21 mouse cellular contexts compared by ENCODE assay signal in the genomic region with DNA sequence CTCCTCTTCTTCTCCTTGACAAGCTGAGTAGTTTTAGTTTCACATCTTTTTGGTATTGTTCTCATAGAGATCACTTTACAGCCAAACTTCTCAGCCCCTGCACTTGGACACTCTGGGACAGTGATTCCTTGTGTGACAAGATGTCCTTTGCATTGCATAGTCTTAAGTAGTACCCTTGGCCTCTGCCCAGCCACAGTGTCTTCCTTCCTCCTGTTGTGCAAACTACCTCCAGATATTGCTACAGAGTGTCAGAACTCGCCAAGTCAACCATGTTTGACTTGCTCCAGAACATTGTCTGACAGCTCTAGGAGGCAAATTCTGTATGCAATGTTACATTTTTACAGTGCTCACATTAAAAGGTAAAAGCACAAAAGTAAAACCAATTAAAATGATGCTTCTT. TPM values are rescaled to one million over a fixed set of nuclear protein-coding genes. Genes with fewer than 3 reads are reported as not detected.
DNase-seq lines count a peak whose midpoint lies in the region; ATAC-seq and TF ChIP-seq lines count a peak whose summit lies in the region.
"Had no signal": no experiment of that assay in that cellular context is flagged by ENCODE, and none has a peak within 500 bp of the region (broad histone marks: within the 10 kb centered on the region; RNA-seq: fewer than 3 reads in every experiment).

No protein-coding gene starts in this region.

- no peaks in the 10 kb centered on the region for H3K27me3 ChIP-seq in liver, postnatal 0 days (ENCODE audit: insufficient read depth, low read length)
- no peaks in the 10 kb centered on the region for H3K27me3 ChIP-seq in liver, embryonic 12.5 days (replicated peaks)
- no peaks in the 10 kb centered on the region for H3K27me3 ChIP-seq in midbrain, embryonic 13.5 days
- no peaks in the 10 kb centered on the region for H3K27me3 ChIP-seq in midbrain, embryonic 14.5 days (ENCODE audit: control insufficient read depth, insufficient read depth, low read length)
- H3K27me3 ChIP-seq: embryonic facial prominence, embryonic 12.5 days; lung, embryonic 15.5 days; neural tube, embryonic 15.5 days; Patski had no signal

- TF ChIP-seq EP300 in liver, postnatal 0 days (IDR thresholded peaks at IDR 0.05; ENCODE audit: low read depth) = no peak

- 29% methylated on average over 1 of the region's 1 CpGs for WGBS in liver, postnatal 0 days (ENCODE audit: insufficient replicate concordance)
- WGBS in liver, embryonic 12.5 days (ENCODE audit: insufficient replicate concordance) = 25% methylated on average over 1 of the region's 1 CpGs
- 80% methylated on average over 1 of the region's 1 CpGs for WGBS in midbrain, embryonic 13.5 days
- WGBS in midbrain, embryonic 14.5 days = 77% methylated on average over 1 of the region's 1 CpGs

- H3K4me2 ChIP-seq in liver, postnatal 0 days (ENCODE audit: low read depth, low read length) = no peak overlapping the region
- H3K4me2 ChIP-seq in liver, embryonic 12.5 days = no peak overlapping the region
- H3K4me2 ChIP-seq in midbrain, embryonic 13.5 days (replicated peaks) = no peak overlapping the region
- no peak overlapping the region for H3K4me2 ChIP-seq in midbrain, embryonic 14.5 days (ENCODE audit: low read length)
- H3K4me2 ChIP-seq: embryonic facial prominence, embryonic 12.5 days; lung, embryonic 15.5 days; midbrain, embryonic 11.5 days; neural tube, embryonic 15.5 days had no signal

- H3K9me3 ChIP-seq in liver, postnatal 0 days (ENCODE audit: low read length) = no peaks in the 10 kb centered on the region
- H3K9me3 ChIP-seq in liver, embryonic 12.5 days (replicated peaks) = no peaks in the 10 kb centered on the region
- H3K9me3 ChIP-seq in midbrain, embryonic 13.5 days = no peaks in the 10 kb centered on the region
- no peaks in the 10 kb centered on the region for H3K9me3 ChIP-seq in midbrain, embryonic 14.5 days (ENCODE audit: control insufficient read depth, low read length)
- H3K9me3 ChIP-seq: embryonic facial prominence, embryonic 12.5 days; heart, embryonic 10.5 days; lung, embryonic 15.5 days; neural tube, embryonic 15.5 days had no signal

- H3K4me3 ChIP-seq in liver, postnatal 0 days (ENCODE audit: low read depth, low read length) = no peak overlapping the region
- H3K4me3 ChIP-seq in liver, embryonic 12.5 days = no peak overlapping the region
- no peak overlapping the region for H3K4me3 ChIP-seq in midbrain, embryonic 13.5 days (replicated peaks)
- H3K4me3 ChIP-seq in midbrain, embryonic 14.5 days (replicated peaks; ENCODE audit: low read depth, low read length) = no peak overlapping the region
- H3K4me3 ChIP-seq: embryonic facial prominence, embryonic 12.5 days; gastrocnemius, adult 2 months; heart, embryonic 10.5 days; lung, embryonic 15.5 days; myocyte; neural tube, embryonic 15.5 days had no signal

- H3K27ac ChIP-seq in liver, postnatal 0 days (ENCODE audit: low read depth) = no peak overlapping the region
- no peak overlapping the region for H3K27ac ChIP-seq in liver, embryonic 12.5 days
- no peak overlapping the region for H3K27ac ChIP-seq in midbrain, embryonic 13.5 days
- H3K27ac ChIP-seq in midbrain, embryonic 14.5 days (replicated peaks; ENCODE audit: low read depth, low read length) = no peak overlapping the region
- H3K27ac ChIP-seq: embryonic facial prominence, embryonic 12.5 days; gastrocnemius, adult 2 months; heart, embryonic 10.5 days; lung, embryonic 15.5 days; neural tube, embryonic 15.5 days had no signal

- H3K36me3 ChIP-seq in liver, postnatal 0 days (replicated peaks; ENCODE audit: insufficient read depth, low read length) = no peaks in the 10 kb centered on the region
- H3K36me3 ChIP-seq in liver, embryonic 12.5 days = no peaks in the 10 kb centered on the region
- no peaks in the 10 kb centered on the region for H3K36me3 ChIP-seq in midbrain, embryonic 13.5 days
- no peaks in the 10 kb centered on the region for H3K36me3 ChIP-seq in midbrain, embryonic 14.5 days (ENCODE audit: control insufficient read depth, insufficient read depth, low read length)
- H3K36me3 ChIP-seq: embryonic facial prominence, embryonic 12.5 days; heart, embryonic 10.5 days; lung, embryonic 15.5 days; neural tube, embryonic 15.5 days had no signal

- no peaks in the 10 kb centered on the region for H3K4me1 ChIP-seq in liver, postnatal 0 days (ENCODE audit: insufficient read depth)
- H3K4me1 ChIP-seq in liver, embryonic 12.5 days = no peaks in the 10 kb centered on the region
- no peaks in the 10 kb centered on the region for H3K4me1 ChIP-seq in midbrain, embryonic 13.5 days (replicated peaks)
- H3K4me1 ChIP-seq in midbrain, embryonic 14.5 days (ENCODE audit: control insufficient read depth, insufficient read depth, low read length) = no peaks in the 10 kb centered on the region
- H3K4me1 ChIP-seq: embryonic facial prominence, embryonic 12.5 days; heart, embryonic 10.5 days; lung, embryonic 15.5 days; neural tube, embryonic 15.5 days had no signal

- no peak for TF ChIP-seq CTCF in liver, postnatal 0 days (IDR thresholded peaks at IDR 0.05; ENCODE audit: low read depth)

- 0 out of 2 replicates have a peak, but pooled peaks have one; percentile 33 for ATAC-seq in liver, postnatal 0 days
- no peak for ATAC-seq in liver, embryonic 12.5 days
- peak; percentile 56; the same call in 1 of the 2 replicates for ATAC-seq in common myeloid progenitor, adult 5-6 weeks (replicated peaks; ENCODE audit: low read depth, poor library complexity, severe bottlenecking)
- no peak for ATAC-seq in midbrain, embryonic 13.5 days
- ATAC-seq in midbrain, embryonic 14.5 days (ENCODE audit: low FRiP score, low TSS enrichment) = no peak
- ATAC-seq: hindbrain, embryonic 16.5 days; intestine, postnatal 0 days; Patski had no signal

- DNase-seq in liver, postnatal 0 days = peak; percentile 21
- peak; percentile 23 for DNase-seq in lung, postnatal 14 days
- peak; percentile 5 for DNase-seq in skeletal muscle tissue, adult 2 months (ENCODE audit: low read depth, low spot score)
- DNase-seq in midbrain, embryonic 14.5 days = no peak
- DNase-seq: cerebellum, adult 8-10 months; gastrocnemius, adult 2 months; kidney, postnatal 10 days; layer of hippocampus, adult 9-11 months; thymus, adult 18-20 months had no signal

- no peak overlapping the region for H3K9ac ChIP-seq in liver, postnatal 0 days (replicated peaks)
- H3K9ac ChIP-seq in liver, embryonic 12.5 days = no peak overlapping the region
- no peak overlapping the region for H3K9ac ChIP-seq in midbrain, embryonic 13.5 days (replicated peaks)
- H3K9ac ChIP-seq in midbrain, embryonic 14.5 days (replicated peaks; ENCODE audit: low read length) = no peak overlapping the region
- H3K9ac ChIP-seq: embryonic facial prominence, embryonic 12.5 days; lung, embryonic 15.5 days; neural tube, embryonic 15.5 days had no signal

RNA-seq across cellular contexts. Expression of a gene that starts 57.2 kb away (rescaled TPM):
- 11.1 and 13.4 TPM in 2 replicates for polyA plus RNA-seq in liver, postnatal 0 days (2015; fragmentation: Nextera tagmentation; extraction: Ambion mirVana)
- 14.8 and 15.7 TPM in 2 replicates for polyA plus RNA-seq in liver, embryonic 12.5 days (2016; fragmentation: Nextera tagmentation; extraction: Ambion mirVana)
- 33.9 and 36.8 TPM in 2 replicates for total RNA-seq in common myeloid progenitor, adult 5-6 weeks (2017)
- polyA plus RNA-seq in midbrain, embryonic 13.5 days (2015; fragmentation: Nextera tagmentation; extraction: Ambion mirVana) = 2.3 and 5.7 TPM in 2 replicates
- polyA plus RNA-seq in midbrain, embryonic 14.5 days (2014; fragmentation: Nextera tagmentation; extraction: Ambion mirVana) = 1.4 and 3.0 TPM in 2 replicates

Comparison
In these comparisons a context has a peak if more than half of its experiments do, and no peak if none do; other contexts are left out.
1. ATAC-seq: peak in liver, postnatal 0 days (single experiment) and common myeloid progenitor, adult 5-6 weeks (single experiment); none in liver, embryonic 12.5 days (single experiment), midbrain, embryonic 13.5 days (single experiment) and midbrain, embryonic 14.5 days (single experiment).